Mouse (Mus musculus) neural tube, embryonic 14.5 days (tissue): ENCODE measurements around the gene Scpep1. TPM values are rescaled to one million over a fixed set of nuclear protein-coding genes. Genes with fewer than 3 reads are reported as not detected.

ENCODE experiments used
- ATAC-seq: fragments of 200-750 bp; cut with Nextera tagmentation; 2 replicates; pipeline ENCODE4 v1.8.0; 2017; ENCODE audit warnings: low read depth, mild to moderate bottlenecking, moderate TSS enrichment, moderate library complexity
- H3K27ac ChIP-seq: fragments of 300-500 bp; sonication (generic); 2 replicates; pipeline ENCODE4 v1.5.1; 2014; ENCODE audit warnings: low read depth, mild to moderate bottlenecking, control low read depth, low read length, moderate library complexity, mixed read lengths
- H3K27me3 ChIP-seq: fragments of 300-500 bp; sonication (generic); 2 replicates; pipeline ENCODE4 v1.6.1; 2014; ENCODE audit warnings: low read length; ENCODE audit not compliant: control insufficient read depth, insufficient read depth
- H3K36me3 ChIP-seq: fragments of 300-500 bp; sonication (generic); 2 replicates; pipeline ENCODE4 v1.6.1; 2014; ENCODE audit warnings: low read length, mixed read lengths; ENCODE audit not compliant: control insufficient read depth, insufficient read depth
- H3K4me1 ChIP-seq: fragments of 300-500 bp; sonication (generic); 2 replicates; pipeline ENCODE4 v1.6.1; 2014; ENCODE audit warnings: low read length; ENCODE audit not compliant: control insufficient read depth, insufficient read depth
- H3K4me2 ChIP-seq: fragments of 300-500 bp; sonication (generic); 2 replicates; pipeline ENCODE4 v1.6.1; 2014; ENCODE audit warnings: mild to moderate bottlenecking, low read depth, low read length, control low read depth
- H3K4me3 ChIP-seq: fragments of 300-500 bp; sonication (generic); 2 replicates; pipeline ENCODE4 v1.5.1; 2014; ENCODE audit warnings: low read depth, low read length, control low read depth, mixed read lengths
- H3K9ac ChIP-seq: fragments of 300-500 bp; sonication (generic); replicated peaks from 2 replicates; pipeline ENCODE4 v1.6.1; 2014; ENCODE audit warnings: low read depth, mild to moderate bottlenecking, control low read depth, low read length, mixed read lengths
- H3K9me3 ChIP-seq: fragments of 300-500 bp; sonication (generic); 2 replicates; pipeline ENCODE4 v1.6.1; 2016; ENCODE audit warnings: low read length; ENCODE audit not compliant: control insufficient read depth
- WGBS: fragments of 180-500 bp; shearing (Covaris S2); extraction: QIAGEN DNeasy Blood & Tissue Kit; methylation state at CpG from one replicate; pipeline ENCODE4 v1.1.7; 2014; 5-methylcytosine and 5-hydroxymethylcytosine counted together
- polyA plus RNA-seq: library from polyadenylated mRNA; unstranded; fragments of >200 nt; fragmentation: Nextera tagmentation; extraction: Ambion mirVana; gene quantifications from 2 replicates; pipeline ENCODE4 v1.2.1, GENCODE M21; 2014

The Scpep1 gene
- polyA plus RNA-seq, 1 experiment from 2014 or later: 23.7 TPM

GRCm38 (mm10) chr11:88884376-88885065 is 70.7 kb downstream of the Scpep1 start:
- Histone ChIP-seq H3K36me3 (no peaks in the 10 kb centered on the region), H3K4me1 (no peaks in the 10 kb centered on the region), H3K4me3 (no peak overlapping the region), H3K27me3 (no peaks in the 10 kb centered on the region), H3K4me2 (no peak overlapping the region), H3K27ac (no peak overlapping the region), H3K9ac (no peak overlapping the region), H3K9me3 (no peaks in the 10 kb centered on the region)
- WGBS: 69% methylated on average over 8 of the region's 8 CpGs
- ATAC-seq: no peak

- Histone ChIP-seq H3K9me3 (no peaks in the 10 kb centered on the region), H3K9ac (no peak overlapping the region), H3K27me3 (no peaks in the 10 kb centered on the region), H3K4me3 (no peak overlapping the region), H3K27ac (no peak overlapping the region), H3K4me1 (no peaks in the 10 kb centered on the region), H3K4me2 (no peak overlapping the region), H3K36me3 (no peaks in the 10 kb centered on the region)
- ATAC-seq: no peak
- WGBS: 91% methylated on average over 12 of the region's 12 CpGs
Observed at GRCm38 (mm10) chr11:88878011-88878410, 77.3 kb downstream of the Scpep1 start.

Other genes starting within 250 kb of the Scpep1 start
- gene Msi2, start 237.0 kb downstream of the Scpep1 start, polyA plus RNA-seq: 20.0 and 25.6 TPM in 2 replicates
- gene Akap1, start 90.9 kb downstream of the Scpep1 start, polyA plus RNA-seq: 25.6 and 26.0 TPM in 2 replicates
- not detected in 2 replicates for gene Elobl, start 11.5 kb upstream of the Scpep1 start, polyA plus RNA-seq
- 17.0 TPM in 2 replicates for gene Coil, start 14.8 kb upstream of the Scpep1 start, polyA plus RNA-seq
- gene Trim25, start 43.9 kb upstream of the Scpep1 start, polyA plus RNA-seq: 3.3 and 4.7 TPM in 2 replicates
- 17.7 and 19.9 TPM in 2 replicates for gene Dgke, start 111.4 kb upstream of the Scpep1 start, polyA plus RNA-seq
- not detected in 2 replicates for gene Gm525, start 118.4 kb upstream of the Scpep1 start, polyA plus RNA-seq